Mouse (Mus musculus): ENCODE results near the gene Fermt2. TPM values are rescaled to one million over a fixed set of nuclear protein-coding genes. Genes with fewer than 3 reads are reported as not detected.

The Fermt2 gene
- total and polyA plus RNA-seq, 2 experiments from 2014 or later, result 31.6 to 76.4 TPM

- Histone ChIP-seq H3K36me3 (ENCODE audit: insufficient read depth, low read length) (peaks cover 28% of the 10 kb centered on the region), H3K4me3 (ENCODE audit: low read length) (no peak overlapping the region), H3K9ac (replicated peaks; ENCODE audit: low read length) (no peak overlapping the region), H3K27me3 (ENCODE audit: insufficient read depth, low read length) (no peaks in the 10 kb centered on the region), H3K4me1 (ENCODE audit: insufficient read depth, low read length) (peaks cover 10% of the 10 kb centered on the region), H3K9me3 (ENCODE audit: low read length) (no peaks in the 10 kb centered on the region), H3K4me2 (ENCODE audit: low read depth, low read length) (no peak overlapping the region), H3K27ac (no peak overlapping the region)
- DNase-seq (ENCODE audit: low spot score), result no peak
- TF ChIP-seq CTCF (IDR thresholded peaks at IDR 0.05; ENCODE audit: low read depth), result no peak
- no peak for ATAC-seq
- WGBS, result 73% methylated on average over 19 of the region's 19 CpGs
These were observed 65.6 kb downstream of the Fermt2 start for GRCm38 (mm10) chr14:45464036-45465035.

GRCm38 (mm10) chr14:45463599-45463998 lies 66.3 kb downstream of the Fermt2 start:
- no peak overlapping the region for H3K4me2 ChIP-seq (ENCODE audit: low read depth, low read length)
- H3K9me3 ChIP-seq (ENCODE audit: low read length), result no peaks in the 10 kb centered on the region
- no peaks in the 10 kb centered on the region for H3K27me3 ChIP-seq (ENCODE audit: insufficient read depth, low read length)
- H3K9ac ChIP-seq (replicated peaks; ENCODE audit: low read length), result no peak overlapping the region; the same call in 1 of the 2 replicates
- ATAC-seq (no peak), DNase-seq (ENCODE audit: low spot score) (no peak)
- H3K36me3 ChIP-seq (ENCODE audit: insufficient read depth, low read length), result peaks cover 29% of the 10 kb centered on the region
- no peak for TF ChIP-seq CTCF (IDR thresholded peaks at IDR 0.05; ENCODE audit: low read depth)
- peaks cover 10% of the 10 kb centered on the region for H3K4me1 ChIP-seq (ENCODE audit: insufficient read depth, low read length)
- WGBS, result 28% methylated on average over 10 of the region's 10 CpGs
- H3K27ac ChIP-seq, result peak overlapping the region; percentile 86
- H3K4me3 ChIP-seq (ENCODE audit: low read length), result no peak overlapping the region

GRCm38 (mm10) chr14:45462875-45463475 lies 66.9 kb downstream of the Fermt2 start:
- H3K4me1 ChIP-seq (ENCODE audit: insufficient read depth, low read length), result peaks cover 10% of the 10 kb centered on the region
- ATAC-seq (peak; percentile 51), DNase-seq (ENCODE audit: low spot score) (peak; percentile 31)
- H3K36me3 ChIP-seq (ENCODE audit: insufficient read depth, low read length), result peaks cover 31% of the 10 kb centered on the region
- H3K27ac ChIP-seq, result peak overlapping the region; percentile 86
- H3K9me3 ChIP-seq (ENCODE audit: low read length), result no peaks in the 10 kb centered on the region
- 0 out of 2 replicates have a peak overlapping the region, but pooled peaks have one; percentile 27 for H3K4me2 ChIP-seq (ENCODE audit: low read depth, low read length)
- WGBS, result 29% methylated on average over 10 of the region's 10 CpGs
- no peaks in the 10 kb centered on the region for H3K27me3 ChIP-seq (ENCODE audit: insufficient read depth, low read length)
- H3K4me3 ChIP-seq (ENCODE audit: low read length), result no peak overlapping the region
- H3K9ac ChIP-seq (replicated peaks; ENCODE audit: low read length), result no peak overlapping the region; the same call in 1 of the 2 replicates
- TF ChIP-seq CTCF (IDR thresholded peaks at IDR 0.05; ENCODE audit: low read depth), result no peak

- H3K4me2 ChIP-seq (ENCODE audit: low read depth, low read length), result 0 out of 2 replicates have a peak overlapping the region, but pooled peaks have one; percentile 27
- H3K36me3 ChIP-seq (ENCODE audit: insufficient read depth, low read length), result peaks cover 25% of the 10 kb centered on the region
- no peaks in the 10 kb centered on the region for H3K9me3 ChIP-seq (ENCODE audit: low read length)
- peak overlapping the region; percentile 86 for H3K27ac ChIP-seq
- H3K4me1 ChIP-seq (ENCODE audit: insufficient read depth, low read length), result peaks cover 10% of the 10 kb centered on the region
- DNase-seq (ENCODE audit: low spot score), result peak; percentile 90
- TF ChIP-seq CTCF (IDR thresholded peaks at IDR 0.05; ENCODE audit: low read depth), result peak; percentile 50
- H3K9ac ChIP-seq (replicated peaks; ENCODE audit: low read length), result no peak overlapping the region; the same call in 1 of the 2 replicates
- WGBS, result 15% methylated on average over 6 of the region's 6 CpGs
- ATAC-seq, result peak; percentile 91
- no peaks in the 10 kb centered on the region for H3K27me3 ChIP-seq (ENCODE audit: insufficient read depth, low read length)
- no peak overlapping the region for H3K4me3 ChIP-seq (ENCODE audit: low read length)
These were observed 67.5 kb downstream of the Fermt2 start for GRCm38 (mm10) chr14:45462374-45462773.

GRCm38 (mm10) chr14:45461945-45462344 lies 68.0 kb downstream of the Fermt2 start:
- 0 out of 2 replicates have a peak, but pooled peaks have one; percentile 12 for ATAC-seq
- peak overlapping the region; percentile 86; the same call in 1 of the 2 replicates for H3K27ac ChIP-seq

GRCm38 (mm10) chr14:45460491-45460890 lies 69.4 kb downstream of the Fermt2 start:
- H3K4me2 ChIP-seq (ENCODE audit: low read depth, low read length), result no peak overlapping the region
- WGBS, result 93% methylated on average over 10 of the region's 10 CpGs
- no peak overlapping the region for H3K9ac ChIP-seq (replicated peaks; ENCODE audit: low read length)
- H3K36me3 ChIP-seq (ENCODE audit: insufficient read depth, low read length), result peaks cover 12% of the 10 kb centered on the region
- ATAC-seq, result no peak
- H3K27ac ChIP-seq, result no peak overlapping the region
- no peak overlapping the region for H3K4me3 ChIP-seq (ENCODE audit: low read length)
- H3K9me3 ChIP-seq (ENCODE audit: low read length), result no peaks in the 10 kb centered on the region
- TF ChIP-seq CTCF (IDR thresholded peaks at IDR 0.05; ENCODE audit: low read depth), result no peak
- H3K4me1 ChIP-seq (ENCODE audit: insufficient read depth, low read length), result peaks cover 16% of the 10 kb centered on the region
- DNase-seq (ENCODE audit: low spot score), result no peak
- H3K27me3 ChIP-seq (ENCODE audit: insufficient read depth, low read length), result no peaks in the 10 kb centered on the region

More at GRCm38 (mm10) chr14:45461945-45462344, 68.0 kb downstream of the Fermt2 start:
- Histone ChIP-seq H3K9me3 (ENCODE audit: low read length) (no peaks in the 10 kb centered on the region), H3K4me1 (ENCODE audit: insufficient read depth, low read length) (peaks cover 10% of the 10 kb centered on the region), H3K36me3 (ENCODE audit: insufficient read depth, low read length) (peaks cover 22% of the 10 kb centered on the region), H3K4me2 (ENCODE audit: low read depth, low read length) (no peak overlapping the region), H3K4me3 (ENCODE audit: low read length) (no peak overlapping the region), H3K27me3 (ENCODE audit: insufficient read depth, low read length) (no peaks in the 10 kb centered on the region), H3K9ac (replicated peaks; ENCODE audit: low read length) (no peak overlapping the region)
- DNase-seq (ENCODE audit: low spot score), result no peak
- WGBS, result 60% methylated on average over 6 of the region's 6 CpGs
- TF ChIP-seq CTCF (IDR thresholded peaks at IDR 0.05; ENCODE audit: low read depth), result no peak
